Mouse (Mus musculus): Measurements from ENCODE around the gene Tnmd. TPM values are rescaled to one million over a fixed set of nuclear protein-coding genes. Genes with fewer than 3 reads are reported as not detected.

Gene Tnmd
- polyA plus RNA-seq (2017; shearing (Covaris generic)), result not detected

GRCm38 (mm10) chrX:133850680-133851079, at the start of gene Tnmd:
Gene Tnmd, plus strand, starts transcription at chrX:133850980.

GRCm38 (mm10) chrX:133898014-133898542, 47.3 kb downstream of the Tnmd start, which contains the start of gene Tspan6:
Gene Tspan6, minus strand, starts transcription at chrX:133898429.

GRCm38 (mm10) chrX:133908261-133908660, 57.5 kb downstream of the Tnmd start, which contains the start of gene Srpx2:
Gene Srpx2, plus strand, starts transcription at chrX:133908426.

Other genes starting within 250 kb of the Tnmd start
- gene Pcdh19, start 162.0 kb upstream of the Tnmd start, polyA plus RNA-seq (2017; shearing (Covaris generic)), result not detected
- 1 to 10 TPM; 2.5 to 5.7 TPM for gene Tspan6, start 47.4 kb downstream of the Tnmd start, polyA plus RNA-seq (2017; shearing (Covaris generic))
- gene Srpx2, start 57.4 kb downstream of the Tnmd start, polyA plus RNA-seq (2017; shearing (Covaris generic)), result under 1 TPM in 1 of 2 experiments, not detected in 1; 0.13 TPM
- under 1 TPM in 1 of 2 experiments, not detected in 1; 0.21 TPM for gene Sytl4, start 130.8 kb downstream of the Tnmd start, polyA plus RNA-seq (2017; shearing (Covaris generic))
- gene Cstf2, start 208.2 kb downstream of the Tnmd start, polyA plus RNA-seq (2017; shearing (Covaris generic)), result 10 to 100 TPM; 49.6 to 53.4 TPM

All from activated CD4-positive, CD25-positive, alpha-beta regulatory T cell (primary cell).